Mouse (Mus musculus) midbrain, embryonic 15.5 days (tissue): Measurements from ENCODE around the gene Dclk1. TPM values are rescaled to one million over a fixed set of nuclear protein-coding genes. Genes with fewer than 3 reads are reported as not detected.
A peak's percentile ranks its signal among the peaks of the same experiment; 100 is the strongest.

Experiments used
- ATAC-seq: fragments of 200-750 bp; cut with Nextera tagmentation; replicated peaks from 2 replicates; pipeline ENCODE4 v1.8.0; 2017; ENCODE audit warnings: moderate TSS enrichment
- H3K27ac ChIP-seq: fragments of 300-500 bp; sonication (generic); 2 replicates; pipeline ENCODE4 v1.5.1; 2015; ENCODE audit warnings: mild to moderate bottlenecking, inconsistent platforms
- H3K27me3 ChIP-seq: fragments of 300-500 bp; sonication (generic); replicated peaks from 2 replicates; pipeline ENCODE4 v1.6.1; 2015; ENCODE audit warnings: inconsistent platforms
- H3K36me3 ChIP-seq: fragments of 300-500 bp; sonication (generic); replicated peaks from 2 replicates; pipeline ENCODE4 v1.6.1; 2015; ENCODE audit warnings: inconsistent platforms
- H3K4me1 ChIP-seq: fragments of 300-500 bp; sonication (generic); 2 replicates; pipeline ENCODE4 v1.6.1; 2015; ENCODE audit warnings: inconsistent platforms
- H3K4me2 ChIP-seq: fragments of 300-500 bp; sonication (generic); 2 replicates; pipeline ENCODE4 v1.6.1; 2015; ENCODE audit warnings: inconsistent platforms, mild to moderate bottlenecking, moderate library complexity
- H3K4me3 ChIP-seq: fragments of 300-500 bp; sonication (generic); 2 replicates; pipeline ENCODE4 v1.5.1; 2015; ENCODE audit warnings: mild to moderate bottlenecking, inconsistent platforms
- H3K9ac ChIP-seq: fragments of 300-500 bp; sonication (generic); 2 replicates; pipeline ENCODE4 v1.6.1; 2015; ENCODE audit warnings: mild to moderate bottlenecking, inconsistent platforms
- H3K9me3 ChIP-seq: fragments of 300-500 bp; sonication (generic); 2 replicates; pipeline ENCODE4 v1.6.1; 2016; ENCODE audit warnings: inconsistent platforms
- WGBS: fragments of 180-500 bp; shearing (Covaris S2); methylation state at CpG from one replicate; pipeline ENCODE4 v1.1.7; 2015; ENCODE audit warnings: mixed read lengths; 5-methylcytosine and 5-hydroxymethylcytosine counted together
- polyA plus RNA-seq: library from polyadenylated mRNA; unstranded; fragments of >200 nt; fragmentation: Nextera tagmentation; extraction: Ambion mirVana; gene quantifications from 2 replicates; pipeline ENCODE4 v1.2.1, GENCODE M21; 2015

Gene Dclk1
- polyA plus RNA-seq, 1 experiment from 2014 or later = 336 TPM

DNA sequence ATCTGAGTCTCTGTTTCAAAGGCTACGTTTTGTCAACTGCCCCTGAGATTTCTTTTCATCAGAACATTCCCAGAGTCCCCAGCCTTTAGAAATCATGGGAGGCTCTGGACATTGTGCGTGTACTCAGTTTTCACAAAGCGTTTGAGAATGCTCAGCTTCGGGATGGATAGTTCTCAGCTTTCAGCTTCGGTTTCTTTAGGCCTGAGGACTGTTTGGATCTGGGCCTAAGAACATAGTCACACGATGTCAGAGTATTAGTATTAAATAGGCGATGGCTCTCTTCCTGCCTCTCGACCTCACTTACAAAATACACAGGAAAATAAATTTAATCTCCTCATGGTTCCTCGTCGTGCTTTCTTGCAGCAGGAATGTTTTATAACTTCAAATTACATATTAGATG, 327.4 kb downstream of the Dclk1 start:
- WGBS = 61% methylated on average over 10 of the region's 10 CpGs
- Histone ChIP-seq H3K9me3 (no peaks in the 10 kb centered on the region), H3K36me3 (no peaks in the 10 kb centered on the region), H3K4me3 (no peak overlapping the region), H3K9ac (no peak overlapping the region), H3K4me2 (no peak overlapping the region), H3K27me3 (no peaks in the 10 kb centered on the region), H3K27ac (no peak overlapping the region), H3K4me1 (peaks cover 10% of the 10 kb centered on the region)
- no peak for ATAC-seq

DNA sequence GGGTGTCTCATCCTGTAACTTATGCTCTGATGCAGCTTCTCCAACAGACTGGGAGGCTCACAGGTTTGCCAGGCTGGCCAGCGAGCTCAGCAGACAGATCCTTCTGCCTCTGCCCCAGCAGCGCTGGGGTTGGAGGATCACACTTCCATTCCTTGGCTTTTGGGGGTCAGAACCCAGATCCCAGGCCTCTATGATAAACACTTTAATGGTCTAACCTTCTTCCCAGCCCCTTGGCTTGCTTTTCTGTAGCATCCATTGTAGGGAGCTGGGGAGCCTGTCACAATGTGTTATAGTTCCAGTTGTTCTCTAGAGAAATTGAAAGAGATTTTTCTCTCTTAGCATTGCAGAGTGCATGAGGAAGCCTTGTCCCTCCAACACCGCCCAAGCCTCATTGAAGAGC, 328.9 kb downstream of the Dclk1 start:
- no peak overlapping the region for H3K4me2 ChIP-seq
- H3K9ac ChIP-seq = no peak overlapping the region
- peak overlapping the region; percentile 17; the same call in 1 of the 2 replicates for H3K27ac ChIP-seq
- H3K27me3 ChIP-seq = no peaks in the 10 kb centered on the region
- 88% methylated on average over 3 of the region's 3 CpGs for WGBS
- H3K4me1 ChIP-seq = peaks cover 10% of the 10 kb centered on the region
- no peak overlapping the region for H3K4me3 ChIP-seq
- no peak; the same call in 1 of the 2 replicates for ATAC-seq
- no peaks in the 10 kb centered on the region for H3K9me3 ChIP-seq
- H3K36me3 ChIP-seq = no peaks in the 10 kb centered on the region

DNA sequence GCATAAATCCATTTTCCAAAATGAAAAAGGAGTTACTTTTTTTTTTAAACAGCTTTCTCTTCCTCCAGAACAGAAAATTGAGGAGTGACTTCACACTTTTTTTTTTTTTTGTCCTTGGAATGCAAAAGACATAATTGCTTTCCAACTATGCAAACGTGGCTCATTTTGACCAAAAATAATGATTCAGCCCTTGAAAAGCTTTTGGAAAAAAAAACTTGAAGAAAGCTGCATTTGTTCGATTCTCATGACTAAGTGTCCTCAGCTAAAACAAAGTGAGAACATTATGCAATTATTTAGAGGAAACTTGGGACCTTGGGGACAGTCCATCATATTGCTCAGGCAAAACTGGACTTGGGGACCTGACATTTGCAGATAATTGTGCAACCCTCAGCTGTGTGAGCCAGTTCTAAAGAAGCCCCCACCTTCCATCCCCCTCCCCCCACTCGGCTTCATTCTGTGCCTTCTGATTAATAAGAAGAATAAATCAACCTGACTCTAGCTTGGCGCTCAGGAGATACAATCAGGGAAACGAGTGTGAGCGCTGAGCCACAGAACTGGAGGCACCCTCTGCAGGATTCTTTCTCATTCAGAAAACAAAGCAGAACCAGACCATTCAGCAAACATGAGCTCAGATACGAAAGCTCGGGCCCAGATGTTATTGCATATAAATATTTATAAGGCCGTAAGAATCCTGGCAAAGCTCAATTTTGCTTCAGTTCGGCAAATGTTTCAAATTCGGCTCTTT, 329.6 kb downstream of the Dclk1 start:
- no peak overlapping the region for H3K4me2 ChIP-seq
- no peaks in the 10 kb centered on the region for H3K27me3 ChIP-seq
- no peaks in the 10 kb centered on the region for H3K9me3 ChIP-seq
- peaks cover 10% of the 10 kb centered on the region for H3K4me1 ChIP-seq
- H3K9ac ChIP-seq = no peak overlapping the region
- H3K4me3 ChIP-seq = no peak overlapping the region
- no peaks in the 10 kb centered on the region for H3K36me3 ChIP-seq
- ATAC-seq = peak; percentile 76
- 23% methylated on average over 11 of the region's 11 CpGs for WGBS
- H3K27ac ChIP-seq = peak overlapping the region; percentile 49

DNA sequence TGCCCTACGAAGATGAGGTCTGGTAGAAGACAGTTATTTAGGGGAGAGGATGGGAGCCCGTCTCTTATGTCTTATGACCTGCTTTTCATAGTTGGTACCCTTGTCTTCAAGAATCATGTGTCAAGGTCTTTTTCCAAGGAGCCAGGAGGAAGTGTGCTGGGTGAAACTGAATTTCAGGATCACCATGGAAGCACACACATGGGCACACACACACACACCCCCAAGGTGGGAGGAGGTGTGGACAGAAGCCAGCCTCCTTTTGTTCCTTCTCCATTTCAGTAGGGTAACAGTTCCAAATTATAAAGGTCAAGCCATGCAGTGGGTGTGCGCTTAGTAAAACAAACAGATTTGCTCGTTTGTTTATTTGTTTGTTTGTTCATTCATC, 330.1 kb downstream of the Dclk1 start:
- Histone ChIP-seq H3K4me3 (no peak overlapping the region), H3K9me3 (no peaks in the 10 kb centered on the region), H3K9ac (no peak overlapping the region), H3K4me2 (no peak overlapping the region), H3K27me3 (no peaks in the 10 kb centered on the region), H3K36me3 (no peaks in the 10 kb centered on the region), H3K27ac (peak overlapping the region; percentile 49), H3K4me1 (peaks cover 10% of the 10 kb centered on the region)
- no peak for ATAC-seq
- WGBS = 58% methylated on average over 4 of the region's 4 CpGs

DNA sequence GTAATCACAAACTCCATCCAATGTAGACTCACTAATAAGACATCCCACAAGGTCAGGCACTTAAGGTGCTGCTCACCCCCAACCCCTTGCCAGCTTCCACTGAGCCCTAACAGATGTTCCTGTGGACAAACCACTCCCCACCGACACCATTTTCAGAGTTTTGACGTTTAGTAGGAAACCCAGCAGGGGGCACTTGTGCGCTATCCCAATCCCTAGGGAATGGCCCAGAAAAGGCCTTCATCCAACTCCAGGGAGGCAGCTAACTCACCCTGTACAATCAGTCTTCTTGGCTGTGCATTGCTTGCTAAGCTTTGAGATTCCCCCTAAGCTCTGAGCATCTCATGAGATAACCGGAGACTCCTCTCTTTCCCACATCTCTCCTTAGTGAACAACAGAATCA, 331.8 kb downstream of the Dclk1 start:
- Histone ChIP-seq H3K9ac (no peak overlapping the region), H3K4me1 (peaks cover 10% of the 10 kb centered on the region), H3K27ac (no peak overlapping the region), H3K4me3 (no peak overlapping the region), H3K36me3 (no peaks in the 10 kb centered on the region), H3K27me3 (no peaks in the 10 kb centered on the region), H3K4me2 (no peak overlapping the region), H3K9me3 (no peaks in the 10 kb centered on the region)
- no peak for ATAC-seq
- WGBS = 62% methylated on average over 4 of the region's 4 CpGs

DNA sequence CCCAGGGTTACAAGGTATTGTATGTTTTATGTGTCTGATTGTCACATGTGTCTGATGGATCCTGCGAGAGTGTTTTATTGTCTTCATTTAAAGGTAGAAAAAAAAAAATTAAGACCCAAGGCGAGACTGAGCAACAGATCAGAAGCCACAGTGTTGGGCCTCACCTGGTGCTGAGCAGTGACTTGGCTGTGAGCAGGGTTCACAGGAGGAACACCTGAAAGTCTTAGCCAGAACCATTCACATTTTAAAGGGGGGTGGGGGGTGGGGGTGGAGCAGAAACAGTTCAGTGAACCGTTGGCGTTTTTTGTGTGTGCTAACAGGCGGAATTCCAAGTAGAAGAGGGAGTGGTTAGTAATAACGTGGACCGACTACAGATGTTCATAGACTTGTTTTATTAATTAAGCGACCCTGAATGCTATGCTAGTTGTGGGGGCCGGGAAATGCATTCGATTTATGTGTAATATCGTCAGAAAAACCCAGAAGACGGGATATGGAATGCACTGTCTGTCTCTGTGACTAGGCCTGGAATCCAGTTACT, 345.3 kb downstream of the Dclk1 start:
- no peak overlapping the region for H3K4me2 ChIP-seq
- no peak overlapping the region for H3K9ac ChIP-seq
- peak overlapping the region; percentile 63 for H3K27ac ChIP-seq
- no peaks in the 10 kb centered on the region for H3K27me3 ChIP-seq
- H3K4me1 ChIP-seq = peaks cover 20% of the 10 kb centered on the region
- no peak overlapping the region for H3K4me3 ChIP-seq
- WGBS = 22% methylated on average over 12 of the region's 12 CpGs
- H3K9me3 ChIP-seq = no peaks in the 10 kb centered on the region
- peak; percentile 37 for ATAC-seq
- no peaks in the 10 kb centered on the region for H3K36me3 ChIP-seq

DNA sequence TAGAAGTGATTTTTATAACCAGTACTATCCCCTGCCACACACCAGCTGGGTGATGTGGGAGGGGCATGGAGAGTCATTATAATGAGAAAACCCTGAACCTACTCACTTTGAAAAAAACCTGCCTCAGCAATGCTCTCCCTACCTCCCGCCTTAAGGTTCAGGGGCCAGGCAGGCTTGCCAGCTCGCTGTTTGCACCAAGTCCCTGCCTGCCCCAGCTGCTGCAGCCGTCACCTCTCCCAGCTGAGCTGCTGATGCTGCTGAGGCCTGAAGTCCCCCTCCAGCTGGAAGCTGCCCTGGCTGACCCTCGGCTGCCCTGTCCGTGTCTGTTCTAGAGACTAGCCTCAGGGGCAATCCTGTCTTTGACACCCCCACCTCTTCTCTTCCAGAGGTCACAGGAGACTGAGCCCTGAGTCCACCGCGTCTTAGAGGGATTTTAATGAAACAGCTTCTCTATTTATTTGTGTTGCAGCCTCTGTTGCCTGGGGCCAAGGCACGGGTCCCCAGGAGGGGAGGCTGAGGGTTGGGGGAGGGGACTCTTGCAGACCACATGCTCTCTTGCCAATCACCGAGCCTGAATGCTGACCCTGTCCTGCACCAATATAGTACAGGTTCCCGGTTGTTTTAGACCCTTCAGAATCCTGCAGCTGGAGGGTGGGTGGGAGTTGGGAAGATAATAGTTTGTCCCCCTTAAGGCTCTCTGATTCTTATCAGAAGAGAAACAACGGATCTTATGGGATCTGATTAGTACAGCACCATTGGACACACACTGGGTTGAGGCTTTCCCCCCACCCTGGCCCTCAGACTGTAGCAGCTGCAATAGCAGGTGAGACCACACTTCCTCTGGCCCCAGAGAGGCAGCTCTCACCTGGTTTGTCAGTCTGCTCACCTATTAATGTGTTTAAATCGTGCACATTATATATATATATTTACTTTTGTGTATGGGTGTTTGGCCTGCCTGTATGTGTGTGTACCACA, 346.1 kb downstream of the Dclk1 start:
- H3K4me2 ChIP-seq = no peak overlapping the region
- H3K27me3 ChIP-seq = no peaks in the 10 kb centered on the region
- H3K27ac ChIP-seq = peak overlapping the region; percentile 63
- H3K4me1 ChIP-seq = peaks cover 20% of the 10 kb centered on the region
- H3K9me3 ChIP-seq = no peaks in the 10 kb centered on the region
- H3K4me3 ChIP-seq = no peak overlapping the region
- 8% methylated on average over 12 of the region's 12 CpGs for WGBS
- H3K36me3 ChIP-seq = no peaks in the 10 kb centered on the region
- peak overlapping the region; percentile 12; the same call in 1 of the 2 replicates for H3K9ac ChIP-seq
- peak; percentile 85 for ATAC-seq

Other genes starting within 250 kb of the Dclk1 start
- gene Ccna1, start 186.9 kb upstream of the Dclk1 start, polyA plus RNA-seq = 2.5 TPM in 2 replicates
- gene Spg20, start 130.3 kb upstream of the Dclk1 start, polyA plus RNA-seq = 15.7 and 15.8 TPM in 2 replicates
- gene Ccdc169, start 105.0 kb upstream of the Dclk1 start, polyA plus RNA-seq = 0.05 and 0.08 TPM in 2 replicates
- 0.06 TPM in 1 of 2 replicates, not detected in the other for gene Sohlh2, start 60.3 kb upstream of the Dclk1 start, polyA plus RNA-seq
- gene Gm21954, start 229.8 kb downstream of the Dclk1 start, polyA plus RNA-seq = not detected in 2 replicates